In the genomic region with DNA sequence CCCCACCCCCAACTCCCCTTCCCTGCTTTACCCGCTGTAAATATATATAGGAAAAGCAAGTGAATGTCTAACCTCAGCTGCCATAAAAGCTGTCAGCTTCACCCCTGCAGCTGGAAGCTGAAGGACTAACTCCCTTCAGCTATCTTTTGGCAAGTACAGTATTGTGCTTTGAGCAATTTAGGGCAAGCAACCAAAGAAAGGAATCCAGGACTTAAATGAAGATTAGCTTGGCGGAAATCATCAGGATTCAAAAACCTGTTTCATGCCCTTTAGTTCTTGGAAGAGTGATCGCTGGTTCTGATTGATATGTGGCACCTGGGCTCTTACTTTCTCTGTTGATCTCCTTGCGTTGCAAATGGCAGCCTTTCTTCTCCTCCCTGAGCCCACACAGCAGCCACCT, we compare ENCODE assay signal across 18 mouse cellular contexts.
"Had no signal": no experiment of that assay in that cellular context is flagged by ENCODE, and none has a peak within 500 bp of the region (broad histone marks: within the 10 kb centered on the region; RNA-seq: fewer than 3 reads in every experiment).

No protein-coding gene starts in this region.

- DNase-seq: liver, postnatal 0 days; lung, adult 2 months; lung, postnatal 14 days; lung, postnatal 36 days; right cerebral cortex, postnatal 14 days; thymus, adult 2 months; thymus, postnatal 25 days; thymus, postnatal 4 days had no signal

- ATAC-seq: liver, postnatal 0 days; lung, postnatal 0 days; midbrain, embryonic 13.5 days; midbrain, embryonic 15.5 days had no signal

- H3K36me3 ChIP-seq: liver, embryonic 15.5 days; lung, embryonic 15.5 days; midbrain, embryonic 13.5 days; midbrain, embryonic 15.5 days; neural tube, embryonic 12.5 days; stomach, embryonic 15.5 days had no signal

- H3K9me3 ChIP-seq: liver, embryonic 15.5 days; lung, embryonic 15.5 days; megakaryocyte, embryonic 14.5 days; midbrain, embryonic 13.5 days; midbrain, embryonic 15.5 days; neural tube, embryonic 12.5 days; stomach, embryonic 15.5 days had no signal

- H3K9ac ChIP-seq: liver, embryonic 15.5 days; liver, postnatal 0 days; lung, embryonic 15.5 days; midbrain, embryonic 13.5 days; midbrain, embryonic 15.5 days; neural tube, embryonic 12.5 days; stomach, embryonic 15.5 days had no signal

- H3K4me3 ChIP-seq: liver, embryonic 15.5 days; lung, embryonic 15.5 days; megakaryocyte, embryonic 14.5 days; midbrain, embryonic 13.5 days; midbrain, embryonic 15.5 days; neural tube, embryonic 12.5 days; stomach, embryonic 15.5 days had no signal

- H3K4me2 ChIP-seq: liver, embryonic 15.5 days; lung, embryonic 15.5 days; midbrain, embryonic 13.5 days; midbrain, embryonic 15.5 days; neural tube, embryonic 12.5 days; stomach, embryonic 15.5 days had no signal

- H3K27me3 ChIP-seq: liver, embryonic 15.5 days; lung, embryonic 15.5 days; midbrain, embryonic 13.5 days; midbrain, embryonic 15.5 days; stomach, embryonic 15.5 days had no signal

- H3K4me1 ChIP-seq: liver, embryonic 15.5 days; lung, embryonic 15.5 days; midbrain, embryonic 13.5 days; midbrain, embryonic 15.5 days; neural tube, embryonic 12.5 days; stomach, embryonic 15.5 days had no signal

- H3K27ac ChIP-seq: liver, embryonic 15.5 days; lung, embryonic 15.5 days; macrophage; midbrain, embryonic 13.5 days; midbrain, embryonic 15.5 days; neural tube, embryonic 12.5 days; stomach, embryonic 15.5 days; stomach, postnatal 0 days had no signal
